Mouse (Mus musculus) right cerebral cortex, adult 18-20 months (tissue): ENCODE results near the gene Ugt1a1.
A peak's percentile ranks its signal among the peaks of the same experiment; 100 is the strongest.
"Not testable (repeated sequence)": the region's sequence is repeated elsewhere in the genome, so short reads cannot be mapped to it uniquely, and the experiment has no call there.

Experiments
- DNase-seq: peaks from one replicate; pipeline ENCODE4 v3.0.0; 2022; ENCODE audit warnings: mixed read lengths

Gene Ugt1a1

DNA sequence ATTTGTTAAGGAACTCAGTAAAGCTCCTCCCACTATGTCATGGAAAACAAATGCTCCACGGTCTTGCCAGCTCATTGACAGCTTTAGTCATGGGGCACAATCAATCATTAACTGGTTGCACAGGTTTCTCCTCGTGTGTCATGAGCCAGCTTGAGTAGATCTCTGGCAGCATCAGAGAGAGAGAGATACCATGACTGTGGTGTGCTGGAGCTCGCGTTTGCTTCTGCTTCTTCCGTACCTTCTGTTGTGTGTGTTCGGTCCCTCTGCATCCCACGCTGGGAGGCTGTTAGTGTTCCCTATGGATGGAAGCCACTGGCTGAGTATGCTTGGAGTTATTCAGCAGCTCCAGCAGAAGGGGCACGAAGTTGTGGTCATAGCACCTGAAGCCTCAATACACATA is at the start of gene Ugt1a1:
Gene Ugt1a1, plus strand, starts transcription at position 148 of the 400 bp plus-strand sequence.
- no peak for DNase-seq

DNA sequence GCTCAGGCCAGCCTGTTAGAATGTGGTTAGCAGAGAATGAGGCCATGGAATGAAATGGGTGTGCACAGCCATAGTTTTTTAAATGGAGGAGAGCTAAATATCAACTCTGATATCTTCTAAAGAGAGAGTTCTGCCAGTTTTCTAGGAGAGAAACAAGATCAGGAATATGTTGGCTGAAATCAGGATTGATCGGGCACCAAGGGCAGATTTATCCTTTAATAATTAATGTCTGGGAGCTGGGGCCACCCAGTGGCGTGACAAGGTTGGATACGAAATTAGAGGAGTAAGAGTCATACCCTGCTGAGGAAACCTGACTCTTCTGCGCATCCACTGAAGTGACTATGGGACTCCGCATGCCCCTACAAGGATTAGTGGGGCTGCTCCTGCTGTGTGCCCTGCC is 46.0 kb upstream of the Ugt1a1 start, which contains the start of gene Ugt1a5:
Gene Ugt1a5, plus strand, starts transcription at position 302 of the 400 bp plus-strand sequence.
- no peak for DNase-seq

DNA sequence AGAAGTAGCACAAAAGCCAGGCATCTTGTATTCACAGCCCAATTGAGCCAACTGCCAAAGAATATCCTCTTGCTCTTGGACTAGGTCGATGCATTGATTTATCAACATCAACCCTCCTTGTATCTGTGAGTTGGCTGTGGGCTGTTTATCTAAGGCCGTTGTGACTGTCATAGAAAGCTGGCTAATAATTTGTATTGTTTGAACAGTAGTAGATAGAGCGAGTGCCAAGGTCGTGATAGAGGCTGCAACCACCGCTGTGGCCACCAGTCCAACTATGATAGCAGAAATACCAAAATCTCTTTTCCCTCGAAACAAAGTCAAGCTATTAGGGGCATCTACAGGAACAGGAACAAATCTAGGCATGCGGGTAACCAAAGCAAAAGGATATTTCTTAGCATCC is 39.6 kb upstream of the Ugt1a1 start:
- DNase-seq: not testable (repeated sequence)

- DNase-seq: no peak
These were observed 32.1 kb upstream of the Ugt1a1 start for GRCm38 (mm10) chr1:88179657-88180056.

GRCm38 (mm10) chr1:88186325-88186935 is 25.3 kb upstream of the Ugt1a1 start:
- DNase-seq: no peak

DNA sequence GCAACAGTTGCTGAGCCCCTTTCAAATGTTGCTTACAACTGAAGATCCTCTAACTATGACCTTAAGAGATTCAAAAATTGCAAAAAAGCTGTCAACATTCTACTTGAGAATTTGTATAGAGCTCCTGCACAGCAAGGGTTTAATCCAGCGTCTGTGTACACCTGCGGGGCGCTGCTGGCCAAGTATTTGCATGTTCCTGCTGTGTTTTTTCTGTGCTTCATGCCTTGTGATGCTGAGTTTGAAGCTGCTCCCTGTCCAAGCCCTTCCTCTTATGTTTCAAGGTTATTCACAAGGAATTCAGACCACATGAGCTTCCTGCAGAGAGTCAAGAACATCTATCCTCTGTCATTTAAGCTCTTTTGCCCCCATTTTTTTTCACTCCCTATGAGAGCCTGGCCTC is 19.6 kb upstream of the Ugt1a1 start:
- no peak for DNase-seq

- no peak for DNase-seq
These were observed 16.1 kb upstream of the Ugt1a1 start for GRCm38 (mm10) chr1:88195687-88196086.

DNA sequence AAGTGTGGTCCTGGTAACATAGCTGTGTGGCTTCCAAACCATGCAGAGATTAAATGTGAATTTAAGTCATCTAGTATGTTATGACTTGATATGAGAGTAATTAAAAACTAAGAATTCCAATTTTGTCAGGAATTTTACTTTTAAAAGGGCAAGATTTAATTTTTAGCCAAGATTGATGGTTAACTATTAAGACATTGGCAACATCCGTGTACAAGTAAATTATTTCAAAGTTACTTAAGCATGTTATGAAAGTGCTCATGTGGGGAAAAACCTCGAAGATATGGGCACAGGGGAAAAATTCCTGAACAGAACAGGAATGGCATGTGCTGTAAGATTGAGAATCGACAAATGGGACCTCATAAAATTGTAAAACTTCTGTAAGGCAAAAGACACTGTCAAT is 14.3 kb upstream of the Ugt1a1 start:
- DNase-seq: no peak

GRCm38 (mm10) chr1:88199996-88200395 is 11.8 kb upstream of the Ugt1a1 start:
- DNase-seq: no peak

GRCm38 (mm10) chr1:88200456-88200855 is 11.3 kb upstream of the Ugt1a1 start, which contains the start of gene Ugt1a2:
TSS of gene Ugt1a2 (plus strand) at chr1:88200601.
- no peak for DNase-seq

DNA sequence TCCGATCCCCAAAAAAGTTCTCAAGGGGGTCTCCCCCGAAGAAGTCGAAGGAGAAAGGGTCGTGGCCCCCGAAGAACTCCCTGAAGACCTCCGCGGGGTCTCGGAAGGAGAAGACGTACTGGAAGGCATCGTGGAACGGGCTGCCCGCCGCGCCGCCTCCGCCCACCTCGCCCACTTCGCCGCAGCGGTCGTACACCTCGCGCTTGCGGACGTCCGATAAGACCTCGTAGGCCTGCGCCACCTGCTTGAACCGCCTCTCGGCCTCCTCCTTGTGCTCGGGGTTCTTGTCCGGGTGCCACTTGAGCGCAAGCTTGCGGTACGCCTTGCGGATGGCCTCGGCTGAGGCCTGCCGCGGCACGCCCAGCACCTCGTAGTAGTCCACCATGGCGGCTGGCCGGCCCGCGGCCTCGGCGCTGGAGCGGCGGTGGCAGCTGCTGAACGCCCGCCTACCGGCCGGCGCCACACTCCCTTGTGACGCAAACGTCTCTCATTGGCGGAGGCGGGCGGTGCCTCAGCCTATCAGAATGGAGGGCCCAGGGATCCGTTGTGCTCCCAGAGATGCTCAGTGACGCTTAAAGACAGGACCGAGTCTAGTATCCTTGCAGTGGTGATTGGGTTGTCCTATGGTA is 6.4 kb upstream of the Ugt1a1 start, which contains the start of gene Dnajb3:
Gene Dnajb3, minus strand, starts transcription at position 489 of the 629 bp plus-strand sequence.
- DNase-seq: peak; percentile 90

GRCm38 (mm10) chr1:88206843-88207479 is 4.8 kb upstream of the Ugt1a1 start:
- no peak for DNase-seq

DNA sequence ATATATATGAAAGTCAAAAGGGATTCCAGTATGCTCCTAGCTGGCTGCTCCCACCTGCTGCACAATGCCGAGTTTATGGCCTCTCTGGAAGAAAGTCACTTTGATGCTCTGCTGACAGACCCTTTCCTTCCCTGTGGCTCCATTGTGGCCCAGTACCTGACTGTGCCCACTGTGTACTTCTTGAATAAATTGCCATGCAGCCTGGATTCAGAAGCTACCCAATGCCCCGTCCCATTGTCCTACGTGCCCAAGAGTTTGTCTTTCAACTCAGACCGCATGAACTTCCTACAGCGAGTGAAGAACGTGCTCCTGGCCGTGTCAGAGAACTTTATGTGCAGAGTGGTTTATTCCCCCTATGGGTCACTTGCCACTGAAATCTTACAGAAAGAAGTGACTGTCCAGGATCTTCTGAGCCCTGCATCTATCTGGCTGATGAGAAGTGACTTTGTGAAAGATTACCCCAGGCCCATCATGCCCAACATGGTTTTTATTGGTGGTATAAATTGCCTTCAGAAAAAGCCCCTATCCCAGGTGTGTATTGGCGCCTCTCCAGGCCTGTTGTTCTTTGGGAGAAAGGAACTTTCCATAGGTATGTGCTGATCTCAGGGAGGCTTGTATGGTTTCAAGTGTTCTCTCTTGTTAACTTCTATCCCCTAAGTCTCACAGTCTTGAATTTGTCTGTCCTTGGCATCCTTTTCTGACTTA is 734 bp downstream of the Ugt1a1 start:
- no peak for DNase-seq

- DNase-seq: no peak
These were observed 1.3 kb downstream of the Ugt1a1 start for GRCm38 (mm10) chr1:88213061-88213460.

GRCm38 (mm10) chr1:88213766-88214461 is 2.2 kb downstream of the Ugt1a1 start:
- no peak for DNase-seq

DNA sequence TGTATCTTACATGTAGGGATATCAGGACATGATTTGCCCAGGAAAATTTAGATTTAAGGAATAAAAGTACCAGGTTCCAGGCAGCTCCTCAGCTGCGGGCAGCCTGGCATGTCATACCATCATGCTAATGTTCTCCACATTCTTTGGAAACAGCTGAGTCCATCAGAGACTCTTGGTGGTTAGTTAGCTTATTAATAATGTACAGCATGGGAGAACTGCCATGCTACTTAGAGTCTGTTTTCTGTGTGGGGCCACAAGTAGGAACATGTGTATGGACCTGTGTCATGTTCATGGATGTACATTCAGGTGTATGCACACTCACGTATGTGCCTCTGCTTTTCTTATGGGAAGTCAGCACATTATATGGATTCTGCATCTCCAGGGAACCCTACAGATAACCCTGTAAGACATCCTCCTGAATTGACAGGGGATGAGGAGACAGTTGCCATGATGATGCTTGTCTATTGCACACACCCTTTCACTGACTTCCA is 2.7 kb downstream of the Ugt1a1 start:
- DNase-seq: no peak

DNA sequence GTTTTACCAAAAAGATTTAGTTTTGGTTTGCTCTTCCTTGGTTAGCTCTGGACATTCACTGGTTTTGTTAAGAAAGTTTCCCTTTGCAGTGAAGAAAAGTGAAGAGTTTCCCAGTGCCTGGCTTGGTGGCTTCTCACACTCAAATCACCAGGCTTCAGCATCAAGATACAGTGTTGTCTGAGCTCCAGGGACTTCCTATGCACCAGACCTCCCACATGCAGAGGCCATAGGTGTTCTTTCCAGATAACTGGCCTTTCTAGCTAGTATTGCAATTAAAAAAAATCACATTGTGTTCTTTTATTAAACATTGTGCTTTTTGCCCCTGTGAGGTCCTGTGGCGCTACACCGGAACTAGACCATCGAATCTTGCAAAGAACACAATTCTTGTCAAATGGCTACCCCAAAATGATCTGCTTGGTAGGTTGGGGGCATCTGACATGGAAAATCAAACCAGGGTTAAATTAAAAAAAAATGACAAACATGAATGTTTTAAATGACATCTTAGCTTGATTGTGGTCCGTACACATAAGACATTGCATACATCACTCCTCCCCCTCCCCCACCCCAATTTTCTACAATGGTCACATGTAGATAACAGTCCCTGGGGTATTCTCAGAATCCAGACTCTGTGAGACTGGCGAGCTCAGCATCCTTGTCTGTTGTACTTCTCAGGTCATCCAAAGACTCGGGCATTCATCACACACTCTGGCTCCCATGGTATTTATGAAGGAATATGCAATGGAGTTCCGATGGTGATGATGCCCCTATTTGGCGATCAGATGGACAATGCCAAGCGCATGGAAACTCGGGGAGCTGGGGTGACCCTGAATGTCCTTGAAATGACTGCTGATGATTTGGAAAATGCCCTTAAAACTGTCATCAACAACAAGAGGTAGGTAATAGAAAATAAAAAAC is 4.0 kb downstream of the Ugt1a1 start:
- no peak for DNase-seq

GRCm38 (mm10) chr1:88216551-88216950 is 4.8 kb downstream of the Ugt1a1 start:
- DNase-seq: no peak

DNA sequence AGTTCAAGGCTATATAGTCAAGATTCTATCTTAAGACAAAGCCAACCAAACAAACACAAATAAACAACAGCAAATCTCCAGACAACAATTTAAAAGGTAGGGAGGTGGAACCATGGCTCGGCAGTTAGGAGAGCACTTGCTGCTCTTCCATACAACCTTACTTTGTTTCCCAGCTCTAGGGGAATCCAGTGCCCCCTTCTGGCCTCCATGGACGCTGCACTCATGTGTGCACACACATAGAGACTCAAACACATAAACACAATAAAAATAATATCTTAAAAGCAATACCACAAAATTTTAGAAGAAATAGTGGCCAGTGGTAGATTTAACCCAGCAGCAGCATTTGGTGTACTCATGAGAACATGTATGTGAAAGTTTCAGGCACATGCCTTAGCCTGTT is 5.4 kb downstream of the Ugt1a1 start:
- no peak for DNase-seq

GRCm38 (mm10) chr1:88217576-88217975 is 5.8 kb downstream of the Ugt1a1 start:
- DNase-seq: no peak

GRCm38 (mm10) chr1:88218051-88218450 is 6.3 kb downstream of the Ugt1a1 start:
- DNase-seq: no peak
